Mouse (Mus musculus) lung, embryonic 16.5 days (tissue): Measurements from ENCODE around the gene Zzef1. TPM values are rescaled to one million over a fixed set of nuclear protein-coding genes. Genes with fewer than 3 reads are reported as not detected.

Experiments
- ATAC-seq: fragments of 200-750 bp; cut with Nextera tagmentation; 2 replicates; pipeline ENCODE4 v1.8.0; 2017; ENCODE audit warnings: low read depth, mild to moderate bottlenecking, moderate library complexity
- H3K27ac ChIP-seq: fragments of 300-500 bp; sonication (generic); 2 replicates; pipeline ENCODE4 v1.5.1; 2014; ENCODE audit warnings: mild to moderate bottlenecking, control low read depth, low read length
- H3K27me3 ChIP-seq: fragments of 300-500 bp; sonication (generic); 2 replicates; pipeline ENCODE4 v1.6.1; 2014; ENCODE audit warnings: low read depth, low read length, mixed read lengths; ENCODE audit not compliant: control insufficient read depth, insufficient read depth
- H3K36me3 ChIP-seq: fragments of 300-500 bp; sonication (generic); 2 replicates; pipeline ENCODE4 v1.6.1; 2014; ENCODE audit warnings: low read length; ENCODE audit not compliant: control insufficient read depth, insufficient read depth
- H3K4me1 ChIP-seq: fragments of 300-500 bp; sonication (generic); replicated peaks from 2 replicates; pipeline ENCODE4 v1.6.1; 2014; ENCODE audit warnings: low read length, mixed read lengths; ENCODE audit not compliant: control insufficient read depth, insufficient read depth
- H3K4me2 ChIP-seq: fragments of 300-500 bp; sonication (generic); 2 replicates; pipeline ENCODE4 v1.6.1; 2014; ENCODE audit warnings: low read depth, low read length, control low read depth
- H3K4me3 ChIP-seq: fragments of 300-500 bp; sonication (generic); 2 replicates; pipeline ENCODE4 v1.5.1; 2014; ENCODE audit warnings: mild to moderate bottlenecking, low read length, control low read depth
- H3K9ac ChIP-seq: fragments of 300-500 bp; sonication (generic); 2 replicates; pipeline ENCODE4 v1.6.1; 2014; ENCODE audit warnings: low read length, control low read depth
- H3K9me3 ChIP-seq: fragments of 300-500 bp; sonication (generic); 2 replicates; pipeline ENCODE4 v1.6.1; 2016; ENCODE audit warnings: low read length; ENCODE audit not compliant: control insufficient read depth
- WGBS: fragments of 180-500 bp; shearing (Covaris S2); extraction: QIAGEN DNeasy Blood & Tissue Kit; methylation state at CpG from one replicate; pipeline ENCODE4 v1.1.7; 2014; 5-methylcytosine and 5-hydroxymethylcytosine counted together
- polyA plus RNA-seq: library from polyadenylated mRNA; unstranded; fragments of >200 nt; fragmentation: Nextera tagmentation; extraction: Ambion mirVana; gene quantifications from 2 replicates; pipeline ENCODE4 v1.2.1, GENCODE M21; 2015

The Zzef1 gene
- polyA plus RNA-seq, 1 experiment from 2014 or later, result 9.0 TPM

GRCm38 (mm10) chr11:72818067-72818466 lies 22.0 kb downstream of the Zzef1 start:
- Histone ChIP-seq H3K4me1 (no peaks in the 10 kb centered on the region), H3K27ac (no peak overlapping the region), H3K4me3 (no peak overlapping the region), H3K9ac (no peak overlapping the region), H3K9me3 (no peaks in the 10 kb centered on the region), H3K4me2 (no peak overlapping the region), H3K27me3 (no peaks in the 10 kb centered on the region), H3K36me3 (peaks cover 10% of the 10 kb centered on the region; the same call in 1 of the 2 replicates)
- ATAC-seq, result no peak
- 87% methylated on average over 7 of the region's 7 CpGs for WGBS

- Histone ChIP-seq H3K27ac (no peak overlapping the region), H3K9me3 (no peaks in the 10 kb centered on the region), H3K4me1 (no peaks in the 10 kb centered on the region), H3K9ac (no peak overlapping the region), H3K4me2 (no peak overlapping the region), H3K36me3 (peaks cover 16% of the 10 kb centered on the region), H3K27me3 (no peaks in the 10 kb centered on the region), H3K4me3 (no peak overlapping the region)
- 87% methylated on average over 7 of the region's 7 CpGs for WGBS
- ATAC-seq, result no peak
Measured at GRCm38 (mm10) chr11:72821041-72821440, 25.0 kb downstream of the Zzef1 start.

- Histone ChIP-seq H3K9me3 (no peaks in the 10 kb centered on the region), H3K27ac (no peak overlapping the region), H3K4me1 (peaks cover 2% of the 10 kb centered on the region; the same call in 1 of the 2 replicates), H3K9ac (no peak overlapping the region), H3K36me3 (peaks cover 12% of the 10 kb centered on the region), H3K4me2 (no peak overlapping the region), H3K27me3 (no peaks in the 10 kb centered on the region), H3K4me3 (no peak overlapping the region)
- ATAC-seq, result peak; percentile 86
- 39% methylated on average over 3 of the region's 3 CpGs for WGBS
Measured at GRCm38 (mm10) chr11:72829869-72830268, 33.8 kb downstream of the Zzef1 start.

GRCm38 (mm10) chr11:72842731-72843130 lies 46.7 kb downstream of the Zzef1 start:
- no peak overlapping the region for H3K9ac ChIP-seq
- H3K4me1 ChIP-seq, result no peaks in the 10 kb centered on the region
- 91% methylated on average over 3 of the region's 3 CpGs for WGBS
- H3K4me3 ChIP-seq, result no peak overlapping the region
- ATAC-seq, result no peak
- H3K9me3 ChIP-seq, result no peaks in the 10 kb centered on the region
- H3K36me3 ChIP-seq, result peaks cover 5% of the 10 kb centered on the region
- H3K27ac ChIP-seq, result no peak overlapping the region
- no peaks in the 10 kb centered on the region for H3K27me3 ChIP-seq
- H3K4me2 ChIP-seq, result no peak overlapping the region

GRCm38 (mm10) chr11:72843576-72843975 lies 47.5 kb downstream of the Zzef1 start:
- no peaks in the 10 kb centered on the region for H3K27me3 ChIP-seq
- H3K4me2 ChIP-seq, result no peak overlapping the region
- H3K9ac ChIP-seq, result no peak overlapping the region
- H3K4me1 ChIP-seq, result no peaks in the 10 kb centered on the region
- ATAC-seq, result no peak
- no peaks in the 10 kb centered on the region for H3K9me3 ChIP-seq
- H3K4me3 ChIP-seq, result no peak overlapping the region
- no peak overlapping the region for H3K27ac ChIP-seq
- H3K36me3 ChIP-seq, result peaks cover 8% of the 10 kb centered on the region

GRCm38 (mm10) chr11:72845526-72845925 lies 49.5 kb downstream of the Zzef1 start:
- Histone ChIP-seq H3K9me3 (no peaks in the 10 kb centered on the region), H3K27ac (no peak overlapping the region), H3K4me2 (no peak overlapping the region), H3K36me3 (peaks cover 14% of the 10 kb centered on the region), H3K4me3 (no peak overlapping the region), H3K27me3 (no peaks in the 10 kb centered on the region), H3K4me1 (no peaks in the 10 kb centered on the region), H3K9ac (no peak overlapping the region)
- 73% methylated on average over 2 of the region's 2 CpGs for WGBS
- no peak for ATAC-seq

- Histone ChIP-seq H3K4me3 (no peak overlapping the region), H3K4me1 (no peaks in the 10 kb centered on the region), H3K36me3 (peaks cover 18% of the 10 kb centered on the region), H3K27me3 (no peaks in the 10 kb centered on the region), H3K9me3 (no peaks in the 10 kb centered on the region), H3K4me2 (no peak overlapping the region), H3K9ac (no peak overlapping the region), H3K27ac (no peak overlapping the region)
- ATAC-seq, result no peak
Measured at GRCm38 (mm10) chr11:72846685-72847084, 50.7 kb downstream of the Zzef1 start.

GRCm38 (mm10) chr11:72847831-72848628 lies 52.0 kb downstream of the Zzef1 start:
- H3K9me3 ChIP-seq, result no peaks in the 10 kb centered on the region
- H3K27me3 ChIP-seq, result no peaks in the 10 kb centered on the region
- no peak overlapping the region for H3K27ac ChIP-seq
- H3K4me2 ChIP-seq, result no peak overlapping the region
- H3K4me1 ChIP-seq, result no peaks in the 10 kb centered on the region
- WGBS, result 89% methylated on average over 1 of the region's 1 CpGs
- H3K9ac ChIP-seq, result no peak overlapping the region
- no peak overlapping the region for H3K4me3 ChIP-seq
- no peak for ATAC-seq
- peaks cover 24% of the 10 kb centered on the region for H3K36me3 ChIP-seq

- 86% methylated on average over 9 of the region's 9 CpGs for WGBS
- Histone ChIP-seq H3K4me3 (no peak overlapping the region), H3K27ac (no peak overlapping the region), H3K36me3 (peaks cover 20% of the 10 kb centered on the region), H3K27me3 (no peaks in the 10 kb centered on the region), H3K4me1 (no peaks in the 10 kb centered on the region), H3K9me3 (no peaks in the 10 kb centered on the region), H3K4me2 (no peak overlapping the region), H3K9ac (no peak overlapping the region)
- ATAC-seq, result no peak
Measured at GRCm38 (mm10) chr11:72850419-72851131, 54.5 kb downstream of the Zzef1 start.
